Mouse (Mus musculus) heart, embryonic 12.5 days (tissue): Measurements from ENCODE around the gene Pdzrn3. TPM values are rescaled to one million over a fixed set of nuclear protein-coding genes. Genes with fewer than 3 reads are reported as not detected.

Source experiments
- ATAC-seq: fragments of 200-750 bp; cut with Nextera tagmentation; 2 replicates; pipeline ENCODE4 v1.8.0; 2017; ENCODE audit warnings: moderate TSS enrichment, moderate library complexity; ENCODE audit not compliant: insufficient number of reproducible peaks, low FRiP score
- H3K27ac ChIP-seq: fragments of 300-500 bp; sonication (generic); 2 replicates; pipeline ENCODE4 v1.5.1; 2016; ENCODE audit warnings: mild to moderate bottlenecking, moderate library complexity; ENCODE audit not compliant: poor library complexity, severe bottlenecking
- H3K27me3 ChIP-seq: fragments of 300-500 bp; sonication (generic); replicated peaks from 2 replicates; pipeline ENCODE4 v1.6.1; 2016; ENCODE audit warnings: mild to moderate bottlenecking, moderate library complexity
- H3K36me3 ChIP-seq: fragments of 300-500 bp; sonication (generic); 2 replicates; pipeline ENCODE4 v1.6.1; 2016; ENCODE audit warnings: mild to moderate bottlenecking, moderate library complexity
- H3K4me1 ChIP-seq: fragments of 300-500 bp; sonication (generic); replicated peaks from 2 replicates; pipeline ENCODE4 v1.6.1; 2016; ENCODE audit warnings: mild to moderate bottlenecking
- H3K4me2 ChIP-seq: fragments of 300-500 bp; sonication (generic); 2 replicates; pipeline ENCODE4 v1.6.1; 2016; ENCODE audit warnings: mild to moderate bottlenecking, moderate library complexity
- H3K4me3 ChIP-seq: fragments of 300-500 bp; sonication (generic); 2 replicates; pipeline ENCODE4 v1.5.1; 2016; ENCODE audit warnings: mild to moderate bottlenecking
- H3K9ac ChIP-seq: fragments of 300-500 bp; sonication (generic); 2 replicates; pipeline ENCODE4 v1.6.1; 2016; ENCODE audit warnings: mild to moderate bottlenecking, moderate library complexity
- H3K9me3 ChIP-seq: fragments of 300-500 bp; sonication (generic); replicated peaks from 2 replicates; pipeline ENCODE4 v1.6.1; 2016; ENCODE audit warnings: mild to moderate bottlenecking, moderate library complexity
- WGBS: fragments of 180-500 bp; shearing (Covaris S2); methylation state at CpG from one replicate; pipeline ENCODE4 v1.1.7; 2016; 5-methylcytosine and 5-hydroxymethylcytosine counted together
- polyA plus RNA-seq: library from polyadenylated mRNA; unstranded; fragments of >200 nt; fragmentation: Nextera tagmentation; extraction: Ambion mirVana; gene quantifications from 2 replicates; pipeline ENCODE4 v1.2.1, GENCODE M21; 2016

Pdzrn3 gene
- 13.6 and 14.0 TPM in 2 replicates for polyA plus RNA-seq

DNA sequence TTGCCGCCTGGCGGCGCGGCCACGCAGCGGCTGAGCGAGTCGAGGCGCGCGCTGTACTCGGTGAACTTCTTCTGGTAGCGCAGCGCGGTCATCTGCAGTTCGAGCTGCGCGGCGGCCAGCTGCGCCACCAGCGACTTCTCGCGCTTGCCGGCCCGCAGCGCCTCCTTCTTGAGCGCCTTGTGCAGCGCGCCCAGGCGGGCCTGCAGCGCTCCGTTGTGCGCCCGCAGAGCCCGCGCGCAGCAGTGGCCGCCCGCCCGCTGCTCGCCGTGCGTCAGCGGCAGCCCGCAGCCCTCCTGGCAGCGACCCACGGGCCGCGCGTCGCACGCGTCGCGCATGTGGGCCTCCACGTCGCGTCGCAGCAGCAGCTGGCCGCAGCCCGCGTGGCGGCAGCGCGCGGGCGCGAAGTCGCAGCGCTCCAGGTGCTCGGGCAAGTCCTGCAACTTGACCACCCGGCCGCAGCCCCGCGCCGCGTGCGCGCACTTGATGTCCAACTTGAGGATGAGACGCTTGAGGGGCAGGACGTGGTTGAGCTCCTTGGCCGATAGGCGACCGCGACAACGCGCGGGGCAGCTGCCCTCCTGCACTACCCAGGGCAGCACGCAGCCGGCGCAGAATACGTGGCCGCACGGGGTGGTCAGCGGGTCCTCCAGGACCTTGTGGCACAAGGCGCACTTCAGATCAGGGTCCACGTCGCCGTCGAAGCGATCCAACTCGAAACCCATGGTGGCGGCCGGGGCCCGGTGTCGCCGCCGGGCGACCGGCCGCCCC, at the start of gene Pdzrn3:
Gene Pdzrn3 (minus strand): TSS at position 731 of the 768 bp plus-strand sequence.
- peak within 1 kb of the TSS; percentile 78 for H3K4me3 ChIP-seq
- peak within 1 kb of the TSS; percentile 88 for H3K9ac ChIP-seq
- H3K4me1 ChIP-seq = peaks cover 26% of the 10 kb centered on the region
- peak within 1 kb of the TSS; percentile 94 for H3K27ac ChIP-seq
- no peaks in the 10 kb centered on the region for H3K27me3 ChIP-seq
- H3K9me3 ChIP-seq = no peaks in the 10 kb centered on the region
- H3K36me3 ChIP-seq = peaks cover 9% of the 10 kb centered on the region
- ATAC-seq = peak; percentile 73
- under 1% methylated on average over 105 of the region's 111 CpGs for WGBS
- H3K4me2 ChIP-seq = peak within 1 kb of the TSS; percentile 93

DNA sequence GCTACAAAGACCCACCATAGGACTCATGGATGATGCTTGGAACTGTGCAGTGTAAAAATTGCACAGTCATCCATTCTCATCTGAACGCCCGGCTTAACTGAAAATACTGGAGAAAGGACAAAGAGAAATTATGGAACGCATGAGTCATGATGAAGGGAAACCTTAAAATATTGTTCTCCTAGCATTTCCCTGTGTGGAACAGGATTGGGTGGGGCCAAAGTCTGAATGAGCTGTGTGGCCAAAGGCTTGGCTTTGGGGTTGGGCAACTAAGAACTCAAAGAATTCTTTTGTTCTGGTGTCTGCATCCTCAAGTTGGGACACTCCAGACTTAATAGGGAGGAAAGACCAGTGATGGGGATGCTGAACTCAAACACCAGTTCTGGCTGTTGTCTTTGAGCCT, 49.6 kb upstream of the Pdzrn3 start:
- no peak overlapping the region for H3K4me2 ChIP-seq
- H3K4me1 ChIP-seq = no peaks in the 10 kb centered on the region
- H3K27ac ChIP-seq = no peak overlapping the region
- no peak for ATAC-seq
- H3K4me3 ChIP-seq = no peak overlapping the region
- no peaks in the 10 kb centered on the region for H3K36me3 ChIP-seq
- H3K9ac ChIP-seq = no peak overlapping the region
- no peaks in the 10 kb centered on the region for H3K27me3 ChIP-seq
- no peaks in the 10 kb centered on the region for H3K9me3 ChIP-seq
- 91% methylated on average over 3 of the region's 3 CpGs for WGBS

DNA sequence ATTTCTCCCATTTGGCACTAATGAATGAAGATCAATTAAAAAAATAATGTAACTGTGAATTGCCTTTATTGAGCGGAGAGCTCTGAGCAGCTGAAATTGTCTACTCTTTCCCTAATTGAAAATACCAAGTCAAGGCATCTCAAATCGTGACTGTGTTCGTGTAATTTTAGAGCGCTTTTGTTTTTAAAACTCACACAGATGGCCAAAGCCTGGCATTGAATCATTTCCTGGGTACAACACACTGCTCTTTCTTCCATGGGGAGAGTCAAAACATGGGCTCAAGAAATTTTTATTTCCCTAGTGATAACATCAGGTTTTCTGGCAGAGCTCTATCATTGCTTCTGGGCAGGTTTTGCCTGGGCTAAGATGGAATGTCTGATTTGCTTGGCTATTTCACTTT, 48.6 kb upstream of the Pdzrn3 start:
- Histone ChIP-seq H3K27ac (no peak overlapping the region), H3K9me3 (no peaks in the 10 kb centered on the region), H3K27me3 (no peaks in the 10 kb centered on the region), H3K4me1 (no peaks in the 10 kb centered on the region), H3K36me3 (no peaks in the 10 kb centered on the region), H3K4me2 (no peak overlapping the region), H3K9ac (no peak overlapping the region), H3K4me3 (no peak overlapping the region)
- no peak for ATAC-seq
- 76% methylated on average over 4 of the region's 4 CpGs for WGBS

DNA sequence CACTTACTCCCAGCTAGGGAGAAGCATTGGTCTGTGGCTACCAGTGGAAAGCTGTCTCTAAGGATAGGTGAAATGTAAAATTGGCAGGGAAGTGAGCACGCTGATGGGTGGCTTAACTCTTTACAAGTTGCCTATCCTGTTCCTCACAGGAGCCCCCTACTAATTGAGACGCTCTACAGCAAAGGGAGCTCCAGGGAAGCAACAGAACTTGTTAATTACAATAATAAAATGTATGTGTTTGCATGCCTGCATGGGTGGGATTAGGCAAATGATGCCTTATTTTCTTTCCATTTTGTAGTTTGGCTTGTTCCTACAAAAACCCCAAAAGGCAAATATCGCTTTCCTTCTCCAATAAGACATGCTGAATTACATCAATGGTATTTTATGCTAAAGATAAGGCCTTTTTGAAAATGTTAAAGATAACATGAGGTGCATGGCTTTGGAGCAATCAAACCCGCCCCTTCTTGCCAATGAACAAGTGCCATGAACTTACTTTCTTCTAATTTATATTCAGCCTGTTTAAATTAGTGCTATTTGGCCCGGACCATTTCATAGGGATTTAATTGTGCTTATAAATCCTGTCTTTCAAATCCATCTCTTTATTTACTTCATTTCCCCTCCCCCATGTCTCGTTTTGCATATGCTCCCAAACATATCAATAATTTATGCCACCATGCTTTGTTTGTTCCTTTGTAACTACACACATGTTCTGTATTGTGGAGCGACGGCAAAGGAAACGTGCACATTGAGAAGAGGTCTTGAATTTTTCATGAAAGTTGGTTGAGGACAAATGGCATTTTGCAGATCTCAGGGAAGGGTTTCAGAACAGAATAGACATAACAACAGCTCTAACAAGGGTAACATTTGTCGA, 44.6 kb upstream of the Pdzrn3 start:
- no peak overlapping the region for H3K9ac ChIP-seq
- no peaks in the 10 kb centered on the region for H3K4me1 ChIP-seq
- no peaks in the 10 kb centered on the region for H3K27me3 ChIP-seq
- no peak overlapping the region for H3K4me3 ChIP-seq
- no peak overlapping the region for H3K4me2 ChIP-seq
- WGBS = 72% methylated on average over 10 of the region's 10 CpGs
- no peak for ATAC-seq
- H3K27ac ChIP-seq = no peak overlapping the region
- no peaks in the 10 kb centered on the region for H3K36me3 ChIP-seq
- H3K9me3 ChIP-seq = no peaks in the 10 kb centered on the region

DNA sequence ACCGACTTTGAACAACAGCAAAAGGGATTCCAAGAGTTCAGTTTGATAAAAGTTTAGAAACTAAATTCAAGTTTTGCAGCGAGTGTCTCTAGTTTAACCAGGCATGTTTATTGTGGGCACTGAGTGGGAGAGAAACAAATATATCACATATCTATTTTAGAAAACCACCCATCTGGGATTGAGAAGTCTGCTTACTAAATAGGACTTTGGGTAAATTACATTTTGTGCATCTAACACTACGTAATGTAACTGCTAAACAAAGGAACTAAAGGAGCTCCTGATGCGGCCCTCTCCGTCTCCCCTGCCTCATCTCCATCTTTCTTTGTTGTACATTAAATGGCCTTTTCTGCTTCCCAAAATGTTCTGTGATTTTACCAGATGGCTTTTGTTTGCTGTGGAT, 40.5 kb upstream of the Pdzrn3 start:
- Histone ChIP-seq H3K4me1 (no peaks in the 10 kb centered on the region), H3K4me2 (no peak overlapping the region), H3K9me3 (no peaks in the 10 kb centered on the region), H3K27me3 (no peaks in the 10 kb centered on the region), H3K27ac (no peak overlapping the region), H3K4me3 (no peak overlapping the region), H3K36me3 (no peaks in the 10 kb centered on the region), H3K9ac (no peak overlapping the region)
- 84% methylated on average over 5 of the region's 5 CpGs for WGBS
- no peak for ATAC-seq

DNA sequence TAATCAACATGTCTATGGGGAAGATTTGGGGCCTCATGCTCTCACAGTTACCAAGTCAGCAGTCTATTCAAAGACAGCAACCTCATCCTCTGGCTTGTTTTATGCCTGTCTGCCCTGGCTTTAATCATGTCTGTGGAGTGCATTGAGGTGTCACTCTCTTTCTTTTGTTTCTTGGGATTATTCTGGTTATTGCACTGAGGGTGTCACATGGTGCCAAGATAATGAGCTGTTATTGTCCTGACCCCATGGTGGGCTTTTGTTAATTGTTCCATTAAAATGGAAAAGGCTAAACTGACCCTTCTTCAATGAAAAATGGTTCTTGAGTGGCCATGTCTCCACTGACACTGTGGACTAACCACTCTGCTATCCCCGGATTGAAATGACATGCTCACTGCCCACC, 34.0 kb upstream of the Pdzrn3 start:
- Histone ChIP-seq H3K27ac (no peak overlapping the region), H3K9me3 (no peaks in the 10 kb centered on the region), H3K9ac (no peak overlapping the region), H3K4me3 (no peak overlapping the region), H3K27me3 (no peaks in the 10 kb centered on the region), H3K4me1 (peaks cover 3% of the 10 kb centered on the region), H3K36me3 (no peaks in the 10 kb centered on the region), H3K4me2 (no peak overlapping the region)
- 73% methylated on average over 1 of the region's 1 CpGs for WGBS
- no peak for ATAC-seq

DNA sequence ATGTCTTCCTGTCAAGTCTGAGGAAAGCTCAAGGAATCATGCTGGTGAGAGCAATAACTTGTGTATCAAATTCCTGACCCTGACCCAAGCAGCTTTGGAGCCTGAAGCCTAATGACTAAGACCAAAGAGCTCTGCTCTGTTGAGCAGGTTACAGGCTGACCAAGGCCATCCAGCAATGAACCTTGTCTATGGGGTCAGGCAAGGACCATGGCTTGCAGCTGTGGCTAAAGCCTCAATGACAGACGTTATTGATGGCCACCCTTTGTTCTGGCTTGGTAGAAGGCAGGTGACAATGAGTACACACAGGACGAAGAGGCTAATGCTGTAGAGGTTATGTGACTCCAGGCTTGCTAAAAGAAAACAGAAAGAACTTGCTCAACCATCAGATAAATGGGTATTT, 33.4 kb upstream of the Pdzrn3 start:
- Histone ChIP-seq H3K36me3 (no peaks in the 10 kb centered on the region), H3K9ac (no peak overlapping the region), H3K4me3 (no peak overlapping the region), H3K9me3 (no peaks in the 10 kb centered on the region), H3K27ac (no peak overlapping the region), H3K4me1 (peaks cover 3% of the 10 kb centered on the region), H3K27me3 (no peaks in the 10 kb centered on the region), H3K4me2 (no peak overlapping the region)
- WGBS = 31% methylated on average over 2 of the region's 2 CpGs
- ATAC-seq = no peak

DNA sequence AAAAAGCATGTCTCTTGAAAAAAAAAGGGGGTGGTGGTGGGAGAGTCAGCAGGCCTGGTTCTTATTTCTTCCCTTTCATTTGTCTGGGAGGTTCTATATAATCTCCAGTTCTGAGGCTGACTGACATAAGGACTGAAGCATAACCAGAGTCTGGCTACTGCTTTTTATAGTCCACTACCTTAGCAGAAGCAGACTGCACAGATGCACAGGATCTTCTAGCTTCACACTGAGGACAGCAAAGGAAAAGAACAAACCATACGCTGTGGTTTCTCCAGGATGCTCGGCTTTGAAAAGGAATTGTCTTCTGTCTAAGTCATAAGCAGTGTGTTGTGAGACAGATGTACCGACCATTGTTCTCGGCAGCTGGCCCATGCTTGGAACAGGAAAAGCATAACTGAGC, 19.0 kb upstream of the Pdzrn3 start:
- H3K27ac ChIP-seq = no peak overlapping the region
- no peaks in the 10 kb centered on the region for H3K9me3 ChIP-seq
- H3K4me1 ChIP-seq = 0 out of 2 replicates have a peak, but pooled peaks cover 5% of the 10 kb centered on the region
- H3K36me3 ChIP-seq = no peaks in the 10 kb centered on the region
- H3K27me3 ChIP-seq = no peaks in the 10 kb centered on the region
- H3K4me3 ChIP-seq = no peak overlapping the region
- ATAC-seq = no peak
- WGBS = 71% methylated on average over 4 of the region's 4 CpGs
- H3K4me2 ChIP-seq = no peak overlapping the region
- H3K9ac ChIP-seq = no peak overlapping the region

DNA sequence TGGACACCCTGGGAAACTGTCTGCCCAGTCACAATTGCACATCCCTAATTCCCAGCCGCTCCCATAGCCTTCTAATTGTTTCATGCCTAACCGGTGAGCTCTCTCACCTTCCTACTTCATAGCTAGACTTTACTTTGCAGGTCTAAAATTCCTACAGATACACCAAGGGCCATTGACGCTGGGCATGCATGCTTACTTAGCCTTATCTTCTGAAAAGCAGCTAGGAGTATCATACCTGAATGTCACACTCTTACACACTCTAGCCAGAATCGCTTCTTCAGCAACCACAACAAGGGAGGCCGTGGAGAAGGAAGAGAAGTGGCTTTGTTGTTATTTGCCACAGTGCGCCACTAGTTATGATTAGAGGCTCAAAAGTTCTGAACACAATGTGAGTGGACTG, 18.2 kb upstream of the Pdzrn3 start:
- no peak overlapping the region for H3K4me2 ChIP-seq
- no peaks in the 10 kb centered on the region for H3K4me1 ChIP-seq
- H3K4me3 ChIP-seq = no peak overlapping the region
- H3K9me3 ChIP-seq = no peaks in the 10 kb centered on the region
- H3K36me3 ChIP-seq = no peaks in the 10 kb centered on the region
- ATAC-seq = no peak
- H3K27ac ChIP-seq = no peak overlapping the region
- WGBS = 75% methylated on average over 6 of the region's 6 CpGs
- H3K9ac ChIP-seq = no peak overlapping the region
- H3K27me3 ChIP-seq = no peaks in the 10 kb centered on the region

DNA sequence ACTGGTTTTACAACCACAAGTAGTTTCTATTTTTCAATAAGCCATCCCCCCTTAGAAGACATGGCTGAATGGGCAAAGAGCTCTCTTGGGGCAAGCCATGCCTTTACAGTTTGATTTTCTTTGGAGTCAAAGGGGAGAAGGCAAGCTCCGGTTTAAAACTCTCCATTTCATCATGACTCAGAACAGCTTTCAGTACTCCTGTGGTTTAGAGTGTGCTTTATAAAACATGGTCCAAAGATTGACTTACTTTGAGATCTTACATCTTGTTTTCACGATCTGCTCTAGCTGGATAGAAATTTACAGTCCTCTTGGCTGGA, 15.1 kb upstream of the Pdzrn3 start:
- Histone ChIP-seq H3K9me3 (no peaks in the 10 kb centered on the region), H3K9ac (no peak overlapping the region), H3K27ac (no peak overlapping the region), H3K27me3 (no peaks in the 10 kb centered on the region), H3K4me3 (no peak overlapping the region), H3K4me2 (no peak overlapping the region), H3K4me1 (no peaks in the 10 kb centered on the region), H3K36me3 (no peaks in the 10 kb centered on the region)
- ATAC-seq = no peak
- WGBS = 89% methylated on average over 2 of the region's 2 CpGs

DNA sequence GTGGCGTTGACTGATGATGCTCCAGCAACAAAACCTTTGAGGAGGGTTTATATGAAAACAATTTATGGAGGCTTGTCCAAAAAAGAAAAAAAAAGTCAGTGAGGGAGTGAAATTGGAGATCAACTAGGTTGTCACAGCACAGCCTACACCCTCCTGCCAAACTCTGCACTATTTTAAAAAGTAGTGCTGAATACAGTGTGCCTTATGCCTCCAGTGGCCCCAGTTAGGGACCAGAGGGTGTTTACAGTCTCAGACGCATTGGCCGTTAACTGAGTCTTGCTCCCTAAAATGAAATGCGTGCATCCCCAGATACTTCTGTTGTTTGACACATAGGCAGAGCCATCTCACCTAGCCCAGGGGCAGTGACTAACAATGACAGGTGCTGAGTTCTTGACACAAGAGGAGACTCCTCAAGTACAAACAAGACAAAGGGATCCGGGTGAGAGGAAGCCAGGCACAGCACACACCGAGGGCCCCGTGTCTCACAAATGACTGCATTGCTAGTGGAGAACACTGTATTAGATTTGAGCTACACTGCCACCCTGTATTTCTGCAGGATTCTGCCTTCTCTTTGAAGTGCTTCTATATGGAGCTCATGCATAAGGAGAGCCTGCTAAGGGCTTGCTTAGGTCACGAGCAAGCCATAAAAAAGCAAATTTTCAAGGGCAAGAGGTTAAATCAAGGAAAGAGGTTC, 14.6 kb upstream of the Pdzrn3 start:
- Histone ChIP-seq H3K27me3 (no peaks in the 10 kb centered on the region), H3K27ac (no peak overlapping the region), H3K4me1 (peaks cover 2% of the 10 kb centered on the region; the same call in 1 of the 2 replicates), H3K4me2 (no peak overlapping the region), H3K36me3 (no peaks in the 10 kb centered on the region), H3K9me3 (no peaks in the 10 kb centered on the region), H3K4me3 (no peak overlapping the region), H3K9ac (no peak overlapping the region)
- WGBS = 79% methylated on average over 8 of the region's 8 CpGs
- ATAC-seq = no peak
